Mouse (Mus musculus): ENCODE measurements around the gene Elf4. TPM values are rescaled to one million over a fixed set of nuclear protein-coding genes. Genes with fewer than 3 reads are reported as not detected.

The Elf4 gene
- polyA plus RNA-seq, 1 experiment from 2014 or later = 4.0 TPM

GRCm38 (mm10) chrX:48434251-48434650 is 28.7 kb downstream of the Elf4 start:
- no peak for ATAC-seq
- no peak overlapping the region for H3K4me3 ChIP-seq
- no peak overlapping the region for H3K27ac ChIP-seq

GRCm38 (mm10) chrX:48433527-48433899 is 29.4 kb downstream of the Elf4 start:
- Histone ChIP-seq H3K9me3 (replicated peaks) (no peaks in the 10 kb centered on the region), H3K27ac (0 out of 2 replicates have a peak overlapping the region, but pooled peaks have one; percentile 20), H3K36me3 (no peaks in the 10 kb centered on the region), H3K27me3 (replicated peaks) (no peaks in the 10 kb centered on the region), H3K4me3 (no peak overlapping the region), H3K9ac (no peak overlapping the region; the same call in 1 of the 2 replicates), H3K4me1 (peaks cover 42% of the 10 kb centered on the region), H3K4me2 (peak overlapping the region; percentile 33)
- 16% methylated on average over 6 of the region's 6 CpGs for WGBS (ENCODE audit: insufficient replicate concordance)
- ATAC-seq = peak; percentile 59

More at GRCm38 (mm10) chrX:48434251-48434650, 28.7 kb downstream of the Elf4 start:
- no peaks in the 10 kb centered on the region for H3K36me3 ChIP-seq
- peaks cover 49% of the 10 kb centered on the region for H3K4me1 ChIP-seq
- no peaks in the 10 kb centered on the region for H3K27me3 ChIP-seq (replicated peaks)
- H3K9me3 ChIP-seq (replicated peaks) = no peaks in the 10 kb centered on the region
- H3K9ac ChIP-seq = no peak overlapping the region
- WGBS (ENCODE audit: insufficient replicate concordance) = 47% methylated on average over 1 of the region's 1 CpGs
- H3K4me2 ChIP-seq = no peak overlapping the region

GRCm38 (mm10) chrX:48432599-48433526 is 30.1 kb downstream of the Elf4 start:
- WGBS (ENCODE audit: insufficient replicate concordance) = 39% methylated on average over 15 of the region's 15 CpGs
- H3K27me3 ChIP-seq (replicated peaks) = no peaks in the 10 kb centered on the region
- H3K4me3 ChIP-seq = no peak overlapping the region
- peaks cover 42% of the 10 kb centered on the region for H3K4me1 ChIP-seq
- no peaks in the 10 kb centered on the region for H3K36me3 ChIP-seq
- H3K4me2 ChIP-seq = peak overlapping the region; percentile 33
- H3K9me3 ChIP-seq (replicated peaks) = no peaks in the 10 kb centered on the region
- H3K27ac ChIP-seq = 0 out of 2 replicates have a peak overlapping the region, but pooled peaks have one; percentile 20
- no peak overlapping the region for H3K9ac ChIP-seq
- ATAC-seq = no peak

- Histone ChIP-seq H3K4me3 (no peak overlapping the region), H3K9ac (no peak overlapping the region), H3K9me3 (replicated peaks) (no peaks in the 10 kb centered on the region), H3K36me3 (no peaks in the 10 kb centered on the region), H3K4me1 (peaks cover 52% of the 10 kb centered on the region), H3K4me2 (no peak overlapping the region), H3K27ac (no peak overlapping the region), H3K27me3 (replicated peaks) (no peaks in the 10 kb centered on the region)
- ATAC-seq = no peak
- WGBS (ENCODE audit: insufficient replicate concordance) = 24% methylated on average over 6 of the region's 6 CpGs
Observed at GRCm38 (mm10) chrX:48429538-48429937, 33.4 kb downstream of the Elf4 start.

GRCm38 (mm10) chrX:48429100-48429499 is 33.8 kb downstream of the Elf4 start:
- no peaks in the 10 kb centered on the region for H3K27me3 ChIP-seq (replicated peaks)
- no peak for ATAC-seq
- H3K36me3 ChIP-seq = no peaks in the 10 kb centered on the region
- H3K4me3 ChIP-seq = no peak overlapping the region
- no peak overlapping the region for H3K9ac ChIP-seq
- no peak overlapping the region for H3K4me2 ChIP-seq
- peaks cover 52% of the 10 kb centered on the region for H3K4me1 ChIP-seq
- no peaks in the 10 kb centered on the region for H3K9me3 ChIP-seq (replicated peaks)
- H3K27ac ChIP-seq = no peak overlapping the region

- H3K4me3 ChIP-seq = no peak overlapping the region
- H3K27ac ChIP-seq = no peak overlapping the region
- no peaks in the 10 kb centered on the region for H3K36me3 ChIP-seq
- H3K9ac ChIP-seq = no peak overlapping the region
- no peaks in the 10 kb centered on the region for H3K27me3 ChIP-seq (replicated peaks)
- no peaks in the 10 kb centered on the region for H3K9me3 ChIP-seq (replicated peaks)
- ATAC-seq = no peak
- WGBS (ENCODE audit: insufficient replicate concordance) = 48% methylated on average over 8 of the region's 8 CpGs
- H3K4me1 ChIP-seq = peaks cover 51% of the 10 kb centered on the region
- no peak overlapping the region for H3K4me2 ChIP-seq
Observed at GRCm38 (mm10) chrX:48428642-48429041, 34.3 kb downstream of the Elf4 start.

GRCm38 (mm10) chrX:48428241-48428640 is 34.7 kb downstream of the Elf4 start:
- no peaks in the 10 kb centered on the region for H3K36me3 ChIP-seq
- H3K4me2 ChIP-seq = no peak overlapping the region
- H3K4me1 ChIP-seq = peaks cover 47% of the 10 kb centered on the region
- H3K4me3 ChIP-seq = no peak overlapping the region
- no peak for ATAC-seq
- H3K9me3 ChIP-seq (replicated peaks) = no peaks in the 10 kb centered on the region
- H3K9ac ChIP-seq = no peak overlapping the region
- H3K27me3 ChIP-seq (replicated peaks) = no peaks in the 10 kb centered on the region
- peak overlapping the region; percentile 4; the same call in 1 of the 2 replicates for H3K27ac ChIP-seq
- WGBS (ENCODE audit: insufficient replicate concordance) = 45% methylated on average over 6 of the region's 6 CpGs

GRCm38 (mm10) chrX:48425280-48425679 is 37.7 kb downstream of the Elf4 start:
- Histone ChIP-seq H3K9ac (peak overlapping the region; percentile 7; the same call in 1 of the 2 replicates), H3K4me1 (peaks cover 38% of the 10 kb centered on the region; the same call in 1 of the 2 replicates), H3K27ac (peak overlapping the region; percentile 64), H3K27me3 (replicated peaks) (no peaks in the 10 kb centered on the region), H3K9me3 (replicated peaks) (no peaks in the 10 kb centered on the region), H3K4me3 (peak overlapping the region; percentile 34), H3K4me2 (peak overlapping the region; percentile 60), H3K36me3 (no peaks in the 10 kb centered on the region)
- ATAC-seq = peak; percentile 50
- WGBS (ENCODE audit: insufficient replicate concordance) = 15% methylated on average over 7 of the region's 7 CpGs

GRCm38 (mm10) chrX:48424583-48424982 is 38.3 kb downstream of the Elf4 start:
- Histone ChIP-seq H3K4me3 (peak overlapping the region; percentile 34), H3K4me1 (peaks cover 38% of the 10 kb centered on the region; the same call in 1 of the 2 replicates), H3K9me3 (replicated peaks) (no peaks in the 10 kb centered on the region), H3K4me2 (peak overlapping the region; percentile 60), H3K36me3 (no peaks in the 10 kb centered on the region), H3K27ac (peak overlapping the region; percentile 64), H3K27me3 (replicated peaks) (no peaks in the 10 kb centered on the region), H3K9ac (peak overlapping the region; percentile 7; the same call in 1 of the 2 replicates)
- 17% methylated on average over 3 of the region's 3 CpGs for WGBS (ENCODE audit: insufficient replicate concordance)
- ATAC-seq = peak; percentile 57; the same call in 1 of the 2 replicates

GRCm38 (mm10) chrX:48423671-48424070 is 39.3 kb downstream of the Elf4 start:
- H3K9ac ChIP-seq = no peak overlapping the region
- WGBS (ENCODE audit: insufficient replicate concordance) = 26% methylated on average over 1 of the region's 1 CpGs
- H3K27ac ChIP-seq = no peak overlapping the region
- no peak for ATAC-seq
- H3K4me3 ChIP-seq = no peak overlapping the region
- H3K9me3 ChIP-seq (replicated peaks) = no peaks in the 10 kb centered on the region
- peaks cover 3% of the 10 kb centered on the region; the same call in 1 of the 2 replicates for H3K36me3 ChIP-seq
- H3K4me1 ChIP-seq = peaks cover 35% of the 10 kb centered on the region; the same call in 1 of the 2 replicates
- no peak overlapping the region for H3K4me2 ChIP-seq
- no peaks in the 10 kb centered on the region for H3K27me3 ChIP-seq (replicated peaks)

GRCm38 (mm10) chrX:48422986-48423385 is 39.9 kb downstream of the Elf4 start:
- Histone ChIP-seq H3K9me3 (replicated peaks) (no peaks in the 10 kb centered on the region), H3K27me3 (replicated peaks) (no peaks in the 10 kb centered on the region), H3K4me3 (no peak overlapping the region), H3K4me1 (peaks cover 32% of the 10 kb centered on the region; the same call in 1 of the 2 replicates), H3K27ac (no peak overlapping the region), H3K9ac (no peak overlapping the region), H3K4me2 (no peak overlapping the region), H3K36me3 (peaks cover 6% of the 10 kb centered on the region)
- 42% methylated on average over 4 of the region's 4 CpGs for WGBS (ENCODE audit: insufficient replicate concordance)
- no peak for ATAC-seq

GRCm38 (mm10) chrX:48418417-48418816 is 44.5 kb downstream of the Elf4 start:
- H3K27me3 ChIP-seq (replicated peaks) = no peaks in the 10 kb centered on the region
- no peak overlapping the region for H3K9ac ChIP-seq
- no peak overlapping the region for H3K27ac ChIP-seq
- no peak for ATAC-seq
- no peak overlapping the region for H3K4me2 ChIP-seq
- H3K4me3 ChIP-seq = no peak overlapping the region
- H3K4me1 ChIP-seq = no peaks in the 10 kb centered on the region
- H3K9me3 ChIP-seq (replicated peaks) = no peaks in the 10 kb centered on the region
- 60% methylated on average over 2 of the region's 2 CpGs for WGBS (ENCODE audit: insufficient replicate concordance)
- peaks cover 34% of the 10 kb centered on the region for H3K36me3 ChIP-seq
